Mouse (Mus musculus) inflammation-experienced regulatory T-cells, adult 6 months (primary cell): ENCODE measurements around the gene H2al1b. TPM values are rescaled to one million over a fixed set of nuclear protein-coding genes. Genes with fewer than 3 reads are reported as not detected.

ENCODE experiments used
- ATAC-seq: one replicate; pipeline ENCODE4 v1.8.0; 2017
- polyA plus RNA-seq, 3 experiments: library from polyadenylated mRNA; unstranded; fragments of 100-300 nt; shearing (Covaris generic); gene quantifications; one replicate each; pipeline ENCODE4 v1.2.1; 2017

The H2al1b gene
- polyA plus RNA-seq, 3 experiments from 2014 or later: not detected

- no peak for ATAC-seq
Observed at GRCm38 (mm10) chrX:11346756-11347155, 44.5 kb downstream of the H2al1b start.

Other genes with a start within 250 kb of the H2al1b start
- not detected for gene H2al1a, start 3.2 kb upstream of the H2al1b start, polyA plus RNA-seq
- not detected for gene H2al1c, start 3.2 kb downstream of the H2al1b start, polyA plus RNA-seq
- gene H2al1d, start 6.4 kb downstream of the H2al1b start, polyA plus RNA-seq: not detected
- not detected for gene H2al1e, start 9.5 kb downstream of the H2al1b start, polyA plus RNA-seq
- gene H2al1f, start 12.7 kb downstream of the H2al1b start, polyA plus RNA-seq: not detected
- gene H2al1g, start 15.8 kb downstream of the H2al1b start, polyA plus RNA-seq: not detected
- gene H2al1h, start 19.1 kb downstream of the H2al1b start, polyA plus RNA-seq: not detected
- not detected for gene H2al1i, start 22.2 kb downstream of the H2al1b start, polyA plus RNA-seq
- gene H2al1j, start 25.4 kb downstream of the H2al1b start, polyA plus RNA-seq: not detected